Mouse (Mus musculus) heart, postnatal 10 days (tissue): ENCODE results near the gene Hc. TPM values are rescaled to one million over a fixed set of nuclear protein-coding genes. Genes with fewer than 3 reads are reported as not detected.

ENCODE experiments used
- total RNA-seq, 2 experiments: library from RNA; stranded (reverse); gene quantifications; 2 replicates each; pipeline ENCODE4 v1.2.3; 2021

Gene Hc
- total RNA-seq, 2 experiments from 2014 or later: not detected

Other genes with a start within 250 kb of the Hc start
- gene Fbxw2, start 235.1 kb downstream of the Hc start, total RNA-seq: 10 to 100 TPM; 56.1 to 62.8 TPM
- gene Gm34653, start 228.4 kb downstream of the Hc start, total RNA-seq: not detected
- under 1 TPM; 0.31 to 0.77 TPM for gene Cutal, start 187.0 kb downstream of the Hc start, total RNA-seq
- 10 to 100 TPM; 15.7 to 18.6 TPM for gene Psmd5, start 186.5 kb downstream of the Hc start, total RNA-seq
- 1 to 10 TPM; 3.5 to 3.8 TPM for gene Phf19, start 147.4 kb downstream of the Hc start, total RNA-seq
- gene Traf1, start 99.7 kb downstream of the Hc start, total RNA-seq: 1 to 10 TPM; 1.3 to 1.8 TPM
- gene AI182371, start 40.1 kb upstream of the Hc start, total RNA-seq: under 1 TPM in 1 of 2 experiments, not detected in 1; 0.52 TPM
- gene Cntrl, start 48.1 kb upstream of the Hc start, total RNA-seq: 10 to 100 TPM; 11.6 to 11.8 TPM
- 100 to 1,000 TPM; 154 to 160 TPM for gene Rab14, start 139.7 kb upstream of the Hc start, total RNA-seq
- 100 to 1,000 TPM; 213 to 249 TPM for gene Gsn, start 194.9 kb upstream of the Hc start, total RNA-seq